Mouse (Mus musculus) olfactory bulb, adult 2 months (tissue): ENCODE results near the gene Bicra.

Experiments
- CTCF ChIP-seq: fragments of 200-500 bp; IDR thresholded peaks from 2 replicates; pipeline ENCODE4 v1.5.1; 2012; ENCODE audit warnings: low read depth, mild to moderate bottlenecking, low read length, moderate library complexity; ENCODE audit not compliant: insufficient read depth
- POLR2A ChIP-seq: fragments of 200-500 bp; IDR thresholded peaks from 2 replicates; pipeline ENCODE4 v1.6.1; 2012; ENCODE audit warnings: mild to moderate bottlenecking, low read depth, low read length, moderate library complexity; ENCODE audit not compliant: insufficient read depth

GRCm38 (mm10) chr7:15921796-15922195, 125.9 kb downstream of the Bicra start:
- no peak for TF ChIP-seq CTCF
- no peak for TF ChIP-seq POLR2A
